Mouse (Mus musculus): Measurements from ENCODE around the gene Lcp2. TPM values are rescaled to one million over a fixed set of nuclear protein-coding genes. Genes with fewer than 3 reads are reported as not detected.

Lcp2 gene
- polyA plus RNA-seq (2015; fragmentation: Nextera tagmentation; extraction: Ambion mirVana) = 1.5 and 1.8 TPM in 2 replicates

- Histone ChIP-seq H3K4me3 (no peak within 1 kb of the TSS), H3K9ac (no peak within 1 kb of the TSS), H3K36me3 (no peaks in the 10 kb centered on the region), H3K27ac (no peak within 1 kb of the TSS), H3K9me3 (no peaks in the 10 kb centered on the region), H3K4me1 (replicated peaks) (no peaks in the 10 kb centered on the region), H3K4me2 (no peak within 1 kb of the TSS), H3K27me3 (no peaks in the 10 kb centered on the region)
- ATAC-seq (ENCODE audit: low FRiP score) = no peak
- 90% methylated on average over 6 of the region's 6 CpGs for WGBS
These were observed at the start of gene Lcp2 for GRCm38 (mm10) chr11:34046767-34047541. Gene Lcp2, plus strand, starts transcription at chr11:34046920.

GRCm38 (mm10) chr11:33998244-33998643 lies 48.5 kb upstream of the Lcp2 start:
- 36% methylated on average over 10 of the region's 10 CpGs for WGBS
- Histone ChIP-seq H3K9ac (no peak overlapping the region), H3K9me3 (no peaks in the 10 kb centered on the region), H3K4me2 (no peak overlapping the region), H3K36me3 (no peaks in the 10 kb centered on the region), H3K27ac (peak overlapping the region; percentile 52; the same call in 1 of the 2 replicates), H3K4me1 (replicated peaks) (peaks cover 18% of the 10 kb centered on the region), H3K4me3 (no peak overlapping the region), H3K27me3 (no peaks in the 10 kb centered on the region)
- ATAC-seq (ENCODE audit: low FRiP score) = no peak

GRCm38 (mm10) chr11:34000416-34000815 lies 46.3 kb upstream of the Lcp2 start:
- Histone ChIP-seq H3K27ac (no peak overlapping the region), H3K27me3 (no peaks in the 10 kb centered on the region), H3K4me1 (replicated peaks) (peaks cover 10% of the 10 kb centered on the region), H3K4me2 (no peak overlapping the region), H3K9ac (no peak overlapping the region), H3K36me3 (no peaks in the 10 kb centered on the region), H3K4me3 (no peak overlapping the region), H3K9me3 (no peaks in the 10 kb centered on the region)
- WGBS = 83% methylated on average over 3 of the region's 3 CpGs
- ATAC-seq (ENCODE audit: low FRiP score) = no peak

DNA sequence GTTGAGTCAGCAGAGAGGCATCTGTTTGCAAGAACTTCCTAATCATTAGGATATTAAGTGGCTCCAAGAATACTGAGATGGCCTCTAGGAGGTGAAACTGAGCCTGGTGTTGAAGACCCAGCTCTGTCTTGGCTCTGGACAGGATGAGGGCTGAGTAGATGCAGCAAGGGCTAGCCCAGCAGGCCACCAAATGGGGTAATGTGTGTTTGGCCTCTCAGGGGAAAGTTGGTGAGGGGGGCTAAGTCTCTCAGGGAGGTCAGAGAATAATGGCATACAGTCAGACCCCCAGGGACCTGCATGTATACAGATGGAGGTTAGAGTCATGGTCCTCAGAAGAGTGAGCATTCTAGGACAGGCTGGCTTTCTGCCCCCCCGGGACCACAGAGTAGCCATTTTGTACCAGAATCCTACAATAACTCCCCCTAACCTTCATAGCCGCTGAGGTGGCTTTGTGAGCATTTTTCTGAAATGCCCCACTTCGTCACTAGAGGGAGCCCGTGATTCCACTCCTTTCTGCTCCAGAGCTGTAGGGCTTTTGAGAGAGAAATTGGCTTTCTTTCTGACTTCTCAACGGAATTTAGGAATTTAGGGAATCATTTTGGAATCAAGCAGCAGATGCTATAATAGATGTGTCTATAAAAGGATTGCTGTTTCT lies 44.7 kb upstream of the Lcp2 start:
- H3K27ac ChIP-seq = no peak overlapping the region
- H3K36me3 ChIP-seq = no peaks in the 10 kb centered on the region
- H3K9ac ChIP-seq = no peak overlapping the region
- ATAC-seq (ENCODE audit: low FRiP score) = no peak
- H3K9me3 ChIP-seq = no peaks in the 10 kb centered on the region
- H3K4me1 ChIP-seq (replicated peaks) = peaks cover 10% of the 10 kb centered on the region
- 14% methylated on average over 5 of the region's 5 CpGs for WGBS
- H3K4me3 ChIP-seq = no peak overlapping the region
- no peak overlapping the region for H3K4me2 ChIP-seq
- H3K27me3 ChIP-seq = no peaks in the 10 kb centered on the region

- H3K4me1 ChIP-seq (replicated peaks) = peaks cover 10% of the 10 kb centered on the region
- no peak overlapping the region for H3K4me3 ChIP-seq
- no peak overlapping the region for H3K27ac ChIP-seq
- no peak overlapping the region for H3K4me2 ChIP-seq
- H3K27me3 ChIP-seq = no peaks in the 10 kb centered on the region
- no peaks in the 10 kb centered on the region for H3K36me3 ChIP-seq
- H3K9me3 ChIP-seq = no peaks in the 10 kb centered on the region
- H3K9ac ChIP-seq = no peak overlapping the region
- ATAC-seq (ENCODE audit: low FRiP score) = no peak
- 81% methylated on average over 5 of the region's 5 CpGs for WGBS
These were observed 44.1 kb upstream of the Lcp2 start for GRCm38 (mm10) chr11:34002593-34002965.

GRCm38 (mm10) chr11:34007616-34008015 lies 39.1 kb upstream of the Lcp2 start:
- no peaks in the 10 kb centered on the region for H3K36me3 ChIP-seq
- ATAC-seq (ENCODE audit: low FRiP score) = no peak
- no peaks in the 10 kb centered on the region for H3K9me3 ChIP-seq
- H3K27me3 ChIP-seq = no peaks in the 10 kb centered on the region
- no peak overlapping the region for H3K9ac ChIP-seq
- H3K4me3 ChIP-seq = no peak overlapping the region
- H3K4me1 ChIP-seq (replicated peaks) = no peaks in the 10 kb centered on the region
- no peak overlapping the region for H3K27ac ChIP-seq
- 94% methylated on average over 2 of the region's 2 CpGs for WGBS
- no peak overlapping the region for H3K4me2 ChIP-seq

- WGBS = 91% methylated on average over 11 of the region's 11 CpGs
These were observed 38.5 kb upstream of the Lcp2 start for GRCm38 (mm10) chr11:34008214-34008613.

GRCm38 (mm10) chr11:34008702-34009101 lies 38.0 kb upstream of the Lcp2 start:
- Histone ChIP-seq H3K36me3 (no peaks in the 10 kb centered on the region), H3K27ac (no peak overlapping the region), H3K9ac (no peak overlapping the region)

More at GRCm38 (mm10) chr11:34008214-34008613, 38.5 kb upstream of the Lcp2 start:
- no peak overlapping the region for H3K4me3 ChIP-seq
- H3K27me3 ChIP-seq = no peaks in the 10 kb centered on the region
- no peaks in the 10 kb centered on the region for H3K9me3 ChIP-seq
- H3K36me3 ChIP-seq = no peaks in the 10 kb centered on the region
- H3K4me2 ChIP-seq = no peak overlapping the region
- no peak for ATAC-seq (ENCODE audit: low FRiP score)
- H3K4me1 ChIP-seq (replicated peaks) = no peaks in the 10 kb centered on the region
- no peak overlapping the region for H3K9ac ChIP-seq
- H3K27ac ChIP-seq = no peak overlapping the region

DNA sequence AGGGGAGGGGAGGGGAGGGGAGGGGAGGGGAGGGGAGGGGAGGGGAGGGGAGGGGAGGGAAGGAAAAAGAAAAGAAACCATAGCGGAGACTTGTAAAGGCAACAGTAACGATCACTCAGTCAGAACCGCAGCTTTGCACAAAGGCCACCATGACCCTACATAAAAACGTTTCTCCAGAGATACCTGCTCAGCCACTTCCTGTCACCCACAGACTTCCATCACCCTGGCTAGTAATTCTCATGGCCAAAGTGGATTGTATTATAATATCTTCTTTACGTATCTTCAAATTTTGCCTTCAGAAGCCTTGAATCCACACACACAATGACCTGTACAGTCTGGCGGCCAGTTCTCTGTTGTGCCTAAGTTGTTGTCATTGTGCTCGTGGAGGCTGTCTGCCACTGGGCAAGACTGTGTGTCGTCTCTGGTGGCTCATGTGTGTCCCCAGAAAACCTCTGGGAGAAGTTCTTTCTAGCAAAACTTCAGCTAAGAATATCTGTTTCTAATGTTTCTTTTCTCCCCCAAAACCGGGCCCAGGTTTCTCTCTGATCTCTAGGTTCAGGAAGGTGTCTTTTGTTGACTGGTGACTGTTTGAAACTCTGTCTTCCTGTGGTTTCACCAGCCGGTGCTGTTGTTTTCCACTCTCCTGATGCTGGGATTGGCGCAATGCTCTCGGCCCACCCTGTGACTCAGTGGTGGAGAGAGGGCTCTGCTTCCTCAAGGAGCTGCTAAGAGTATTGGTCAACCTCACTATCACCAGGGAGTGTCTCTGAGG lies 37.2 kb upstream of the Lcp2 start:
- Histone ChIP-seq H3K4me2 (no peak overlapping the region), H3K36me3 (no peaks in the 10 kb centered on the region), H3K4me3 (no peak overlapping the region), H3K9ac (no peak overlapping the region), H3K27me3 (no peaks in the 10 kb centered on the region), H3K4me1 (replicated peaks) (no peaks in the 10 kb centered on the region), H3K27ac (no peak overlapping the region), H3K9me3 (no peaks in the 10 kb centered on the region)
- 80% methylated on average over 12 of the region's 12 CpGs for WGBS
- no peak for ATAC-seq (ENCODE audit: low FRiP score)

More at GRCm38 (mm10) chr11:34008702-34009101, 38.0 kb upstream of the Lcp2 start:
- Histone ChIP-seq H3K4me2 (no peak overlapping the region), H3K4me3 (no peak overlapping the region), H3K27me3 (no peaks in the 10 kb centered on the region), H3K9me3 (no peaks in the 10 kb centered on the region), H3K4me1 (replicated peaks) (no peaks in the 10 kb centered on the region)
- WGBS = 54% methylated on average over 9 of the region's 9 CpGs
- ATAC-seq (ENCODE audit: low FRiP score) = no peak

- Histone ChIP-seq H3K27ac (no peak overlapping the region; the same call in 1 of the 2 replicates), H3K9ac (no peak overlapping the region), H3K4me3 (no peak overlapping the region), H3K4me2 (no peak overlapping the region), H3K4me1 (replicated peaks) (no peaks in the 10 kb centered on the region), H3K27me3 (no peaks in the 10 kb centered on the region), H3K36me3 (no peaks in the 10 kb centered on the region), H3K9me3 (no peaks in the 10 kb centered on the region)
- WGBS = 74% methylated on average over 7 of the region's 7 CpGs
- no peak for ATAC-seq (ENCODE audit: low FRiP score)
These were observed 36.4 kb upstream of the Lcp2 start for GRCm38 (mm10) chr11:34010133-34010858.

GRCm38 (mm10) chr11:34010859-34011172 lies 35.9 kb upstream of the Lcp2 start:
- H3K9me3 ChIP-seq = no peaks in the 10 kb centered on the region

More at GRCm38 (mm10) chr11:34010859-34011172, 35.9 kb upstream of the Lcp2 start:
- Histone ChIP-seq H3K4me3 (no peak overlapping the region), H3K27me3 (no peaks in the 10 kb centered on the region), H3K4me2 (no peak overlapping the region), H3K9ac (no peak overlapping the region), H3K27ac (no peak overlapping the region), H3K36me3 (no peaks in the 10 kb centered on the region), H3K4me1 (replicated peaks) (no peaks in the 10 kb centered on the region)
- ATAC-seq (ENCODE audit: low FRiP score) = no peak
- 93% methylated on average over 4 of the region's 4 CpGs for WGBS

All from hindbrain, embryonic 13.5 days (tissue).